Mouse (Mus musculus): Measurements from ENCODE around the gene Zic5. TPM values are rescaled to one million over a fixed set of nuclear protein-coding genes. Genes with fewer than 3 reads are reported as not detected.
A peak's percentile ranks its signal among the peaks of the same experiment; 100 is the strongest.
"Not testable (repeated sequence)": the region's sequence is repeated elsewhere in the genome, so short reads cannot be mapped to it uniquely, and the experiment has no call there.

Gene Zic5
- polyA plus RNA-seq, 1 experiment from 2014 or later: not detected

GRCm38 (mm10) chr14:122463080-122463691 is 2.3 kb downstream of the Zic5 start:
- H3K27ac ChIP-seq (ENCODE audit: low read depth): no peak overlapping the region
- TF ChIP-seq CTCF (IDR thresholded peaks at IDR 0.05; ENCODE audit: low read depth): no peak
- H3K4me2 ChIP-seq: peak overlapping the region; percentile 83
- no peaks in the 10 kb centered on the region for H3K36me3 ChIP-seq (ENCODE audit: insufficient read depth)
- H3K4me1 ChIP-seq (ENCODE audit: insufficient read depth): no peaks in the 10 kb centered on the region
- H3K27me3 ChIP-seq (ENCODE audit: insufficient read depth, low read length): peaks cover 86% of the 10 kb centered on the region
- H3K9me3 ChIP-seq (ENCODE audit: low read depth, low read length): no peaks in the 10 kb centered on the region
- WGBS: 3% methylated on average over 40 of the region's 40 CpGs
- peak overlapping the region; percentile 43 for H3K4me3 ChIP-seq (ENCODE audit: low read depth, low read length)
- no peak overlapping the region for H3K9ac ChIP-seq
- DNase-seq (peak; percentile 13), ATAC-seq (ENCODE audit: insufficient read depth) (peak; percentile 22; the same call in 1 of the 2 replicates)

- Histone ChIP-seq H3K4me2 (no peak overlapping the region), H3K27me3 (ENCODE audit: insufficient read depth, low read length) (peaks cover 81% of the 10 kb centered on the region), H3K9ac (no peak overlapping the region), H3K36me3 (ENCODE audit: insufficient read depth) (no peaks in the 10 kb centered on the region), H3K4me1 (ENCODE audit: insufficient read depth) (no peaks in the 10 kb centered on the region), H3K9me3 (ENCODE audit: low read depth, low read length) (no peaks in the 10 kb centered on the region), H3K27ac (ENCODE audit: low read depth) (no peak overlapping the region), H3K4me3 (ENCODE audit: low read depth, low read length) (no peak overlapping the region)
- DNase-seq (no peak), ATAC-seq (ENCODE audit: insufficient read depth) (no peak)
- 13% methylated on average over 17 of the region's 17 CpGs for WGBS
- no peak for TF ChIP-seq CTCF (IDR thresholded peaks at IDR 0.05; ENCODE audit: low read depth)
Observed at GRCm38 (mm10) chr14:122462689-122463079, 2.8 kb downstream of the Zic5 start.

GRCm38 (mm10) chr14:122461966-122462365 is 3.5 kb downstream of the Zic5 start:
- Histone ChIP-seq H3K4me2 (no peak overlapping the region), H3K27ac (ENCODE audit: low read depth) (no peak overlapping the region), H3K36me3 (ENCODE audit: insufficient read depth) (no peaks in the 10 kb centered on the region), H3K9ac (no peak overlapping the region), H3K9me3 (ENCODE audit: low read depth, low read length) (no peaks in the 10 kb centered on the region), H3K27me3 (ENCODE audit: insufficient read depth, low read length) (peaks cover 74% of the 10 kb centered on the region), H3K4me1 (ENCODE audit: insufficient read depth) (no peaks in the 10 kb centered on the region), H3K4me3 (ENCODE audit: low read depth, low read length) (no peak overlapping the region)
- TF ChIP-seq CTCF (IDR thresholded peaks at IDR 0.05; ENCODE audit: low read depth): no peak
- DNase-seq (no peak), ATAC-seq (ENCODE audit: insufficient read depth) (no peak)
- 22% methylated on average over 9 of the region's 9 CpGs for WGBS

- ATAC-seq (ENCODE audit: insufficient read depth): no peak
- no peaks in the 10 kb centered on the region for H3K9me3 ChIP-seq (ENCODE audit: low read depth, low read length)
Observed at GRCm38 (mm10) chr14:122461500-122461899, 4.0 kb downstream of the Zic5 start.

GRCm38 (mm10) chr14:122460226-122460625 is 5.3 kb downstream of the Zic5 start:
- DNase-seq (no peak), ATAC-seq (ENCODE audit: insufficient read depth) (no peak)
- Histone ChIP-seq H3K4me3 (ENCODE audit: low read depth, low read length) (no peak overlapping the region), H3K9ac (no peak overlapping the region), H3K36me3 (ENCODE audit: insufficient read depth) (no peaks in the 10 kb centered on the region), H3K4me1 (ENCODE audit: insufficient read depth) (no peaks in the 10 kb centered on the region), H3K9me3 (ENCODE audit: low read depth, low read length) (no peaks in the 10 kb centered on the region), H3K27me3 (ENCODE audit: insufficient read depth, low read length) (peaks cover 69% of the 10 kb centered on the region), H3K4me2 (no peak overlapping the region), H3K27ac (ENCODE audit: low read depth) (no peak overlapping the region)
- 38% methylated on average over 5 of the region's 5 CpGs for WGBS
- TF ChIP-seq CTCF (IDR thresholded peaks at IDR 0.05; ENCODE audit: low read depth): no peak

More at GRCm38 (mm10) chr14:122461500-122461899, 4.0 kb downstream of the Zic5 start:
- H3K27ac ChIP-seq (ENCODE audit: low read depth): no peak overlapping the region
- H3K27me3 ChIP-seq (ENCODE audit: insufficient read depth, low read length): peaks cover 71% of the 10 kb centered on the region
- no peak for DNase-seq
- no peak for TF ChIP-seq CTCF (IDR thresholded peaks at IDR 0.05; ENCODE audit: low read depth)
- H3K9ac ChIP-seq: no peak overlapping the region
- WGBS: 27% methylated on average over 3 of the region's 3 CpGs
- H3K4me3 ChIP-seq (ENCODE audit: low read depth, low read length): no peak overlapping the region
- no peak overlapping the region for H3K4me2 ChIP-seq
- H3K4me1 ChIP-seq (ENCODE audit: insufficient read depth): no peaks in the 10 kb centered on the region
- no peaks in the 10 kb centered on the region for H3K36me3 ChIP-seq (ENCODE audit: insufficient read depth)

- no peaks in the 10 kb centered on the region for H3K36me3 ChIP-seq (ENCODE audit: insufficient read depth)
- no peak for DNase-seq
- no peaks in the 10 kb centered on the region for H3K9me3 ChIP-seq (ENCODE audit: low read depth, low read length)
- TF ChIP-seq CTCF (IDR thresholded peaks at IDR 0.05; ENCODE audit: low read depth): no peak
- no peak overlapping the region for H3K27ac ChIP-seq (ENCODE audit: low read depth)
- no peak overlapping the region for H3K4me3 ChIP-seq (ENCODE audit: low read depth, low read length)
- H3K27me3 ChIP-seq (ENCODE audit: insufficient read depth, low read length): peaks cover 69% of the 10 kb centered on the region
- 92% methylated on average over 1 of the region's 1 CpGs for whole genome bisulfite sequencing
- no peak overlapping the region for H3K9ac ChIP-seq
- no peaks in the 10 kb centered on the region for H3K4me1 ChIP-seq (ENCODE audit: insufficient read depth)
- H3K4me2 ChIP-seq: no peak overlapping the region
- no peak for ATAC-seq (ENCODE audit: insufficient read depth)
Observed at GRCm38 (mm10) chr14:122459776-122460175, 5.7 kb downstream of the Zic5 start.

- H3K4me1 ChIP-seq (ENCODE audit: insufficient read depth); DNase-seq; H3K36me3 ChIP-seq (ENCODE audit: insufficient read depth); ATAC-seq (ENCODE audit: insufficient read depth); H3K27ac ChIP-seq (ENCODE audit: low read depth); H3K9me3 ChIP-seq (ENCODE audit: low read depth, low read length); H3K4me2 ChIP-seq; H3K4me3 ChIP-seq (ENCODE audit: low read depth, low read length); H3K9ac ChIP-seq: not testable (repeated sequence)
- WGBS: 66% methylated on average over 9 of the region's 12 CpGs
- peaks cover 68% of the 10 kb centered on the region for H3K27me3 ChIP-seq (ENCODE audit: insufficient read depth, low read length)
Observed at GRCm38 (mm10) chr14:122459332-122459731, 6.1 kb downstream of the Zic5 start.
